Mouse (Mus musculus) liver, adult 2 months (tissue): ENCODE measurements around the gene Chpt1. TPM values are rescaled to one million over a fixed set of nuclear protein-coding genes. Genes with fewer than 3 reads are reported as not detected.

Experiments
- DNase-seq: peaks from one replicate; pipeline ENCODE4 v3.0.0-alpha.2; 2011; ENCODE audit warnings: low read depth, low spot score; ENCODE audit errors: extremely low read depth
- H3K27ac ChIP-seq: fragments of 200-500 bp; replicated peaks from 2 replicates; pipeline ENCODE4 v1.5.1; 2012; ENCODE audit warnings: low read depth, mild to moderate bottlenecking, control low read depth, inconsistent platforms, low read length; ENCODE audit not compliant: insufficient read depth
- H3K27me3 ChIP-seq: fragments of 200-500 bp; 2 replicates; pipeline ENCODE4 v1.6.1; 2012; ENCODE audit warnings: mild to moderate bottlenecking, moderate library complexity, low read length, inconsistent platforms; ENCODE audit not compliant: control insufficient read depth, insufficient read depth
- H3K36me3 ChIP-seq: fragments of 200-500 bp; 2 replicates; pipeline ENCODE4 v1.6.1; 2012; ENCODE audit warnings: low read length, inconsistent platforms; ENCODE audit not compliant: control insufficient read depth, insufficient read depth
- H3K4me1 ChIP-seq: fragments of 200-500 bp; 2 replicates; pipeline ENCODE4 v1.6.1; 2011; ENCODE audit warnings: low read length; ENCODE audit not compliant: control insufficient read depth, insufficient read depth
- H3K4me3 ChIP-seq: fragments of 200-500 bp; 2 replicates; pipeline ENCODE4 v1.5.1; 2011; ENCODE audit warnings: low read depth, mild to moderate bottlenecking, control low read depth, low read length, moderate library complexity; ENCODE audit not compliant: insufficient read depth
- H3K79me2 ChIP-seq: fragments of 200-500 bp; 2 replicates; pipeline ENCODE4 v1.6.1; 2012; ENCODE audit warnings: inconsistent platforms, mild to moderate bottlenecking, low read length, moderate library complexity; ENCODE audit not compliant: control insufficient read depth, insufficient read depth
- H3K9ac ChIP-seq: fragments of 200-500 bp; 2 replicates; pipeline ENCODE4 v1.6.1; 2012; ENCODE audit warnings: low read depth, mild to moderate bottlenecking, control low read depth, inconsistent platforms, low read length
- CTCF ChIP-seq: fragments of 200-500 bp; IDR thresholded peaks from 2 replicates; pipeline ENCODE4 v1.5.1; 2011; ENCODE audit warnings: low read depth, low read length, control low read depth
- POLR2A ChIP-seq: fragments of 200-500 bp; IDR thresholded peaks from 2 replicates; pipeline ENCODE4 v1.6.1; 2011; ENCODE audit warnings: low read length, control low read depth; ENCODE audit not compliant: insufficient read depth; ENCODE audit errors: extremely low read depth
- WGBS: fragments of 180-500 bp; shearing (Covaris S2); methylation state at CpG from one replicate; pipeline ENCODE4 v1.1.7; 2018; 5-methylcytosine and 5-hydroxymethylcytosine counted together
- polyA plus RNA-seq: library from polyadenylated mRNA; depleted of rRNA; stranded (reverse); fragments of >200 nt; gene quantifications from 2 replicates; pipeline ENCODE4 v1.2.3, GENCODE M21; 2012
- total RNA-seq: library from RNA; depleted of rRNA; stranded (reverse); fragments of >200 nt; gene quantifications from 2 replicates; pipeline ENCODE4 v1.2.3, GENCODE M21; 2014

Gene Chpt1
- total and polyA plus RNA-seq, 2 experiments = 59.0 to 137 TPM

GRCm38 (mm10) chr10:88426158-88426816, 77.6 kb downstream of the Chpt1 start:
- no peak overlapping the region for H3K4me3 ChIP-seq
- no peak for TF ChIP-seq POLR2A
- TF ChIP-seq CTCF = 0 out of 2 replicates have a peak, but pooled peaks have one; percentile 10
- 95% methylated on average over 2 of the region's 2 CpGs for WGBS
- no peaks in the 10 kb centered on the region for H3K4me1 ChIP-seq
- H3K79me2 ChIP-seq = no peaks in the 10 kb centered on the region
- H3K27me3 ChIP-seq = no peaks in the 10 kb centered on the region
- no peak overlapping the region for H3K9ac ChIP-seq
- H3K27ac ChIP-seq = no peak overlapping the region
- peaks cover 4% of the 10 kb centered on the region; the same call in 1 of the 2 replicates for H3K36me3 ChIP-seq
- DNase-seq = peak; percentile 61

- Histone ChIP-seq H3K27ac (no peak overlapping the region), H3K79me2 (no peaks in the 10 kb centered on the region), H3K36me3 (peaks cover 2% of the 10 kb centered on the region; the same call in 1 of the 2 replicates), H3K4me1 (no peaks in the 10 kb centered on the region), H3K9ac (no peak overlapping the region), H3K27me3 (no peaks in the 10 kb centered on the region), H3K4me3 (no peak overlapping the region)
- no peak for TF ChIP-seq POLR2A
- WGBS = 91% methylated on average over 19 of the region's 19 CpGs
- DNase-seq = peak; percentile 12
Observed at GRCm38 (mm10) chr10:88420655-88421435, 83.0 kb downstream of the Chpt1 start.

- no peak for TF ChIP-seq CTCF
- TF ChIP-seq POLR2A = no peak
- H3K79me2 ChIP-seq = no peaks in the 10 kb centered on the region
- H3K27ac ChIP-seq = no peak overlapping the region
- no peak overlapping the region for H3K4me3 ChIP-seq
- 83% methylated on average over 11 of the region's 11 CpGs for WGBS
- no peak overlapping the region for H3K9ac ChIP-seq
- no peak for DNase-seq
- peaks cover 2% of the 10 kb centered on the region; the same call in 1 of the 2 replicates for H3K36me3 ChIP-seq
- H3K27me3 ChIP-seq = no peaks in the 10 kb centered on the region
- H3K4me1 ChIP-seq = no peaks in the 10 kb centered on the region
Observed at GRCm38 (mm10) chr10:88420141-88420541, 83.7 kb downstream of the Chpt1 start.

- WGBS = 85% methylated on average over 5 of the region's 5 CpGs
- Histone ChIP-seq H3K27ac (no peak overlapping the region), H3K79me2 (no peaks in the 10 kb centered on the region), H3K9ac (no peak overlapping the region), H3K4me1 (no peaks in the 10 kb centered on the region), H3K27me3 (no peaks in the 10 kb centered on the region), H3K36me3 (no peaks in the 10 kb centered on the region; the same call in 1 of the 2 replicates), H3K4me3 (no peak overlapping the region)
- TF ChIP-seq POLR2A = no peak
- peak; percentile 11 for DNase-seq
Observed at GRCm38 (mm10) chr10:88417686-88418085, 86.2 kb downstream of the Chpt1 start.

GRCm38 (mm10) chr10:88412290-88412995, 91.4 kb downstream of the Chpt1 start:
- TF ChIP-seq POLR2A = no peak
- TF ChIP-seq CTCF = no peak
- H3K4me1 ChIP-seq = no peaks in the 10 kb centered on the region
- no peaks in the 10 kb centered on the region; the same call in 1 of the 2 replicates for H3K36me3 ChIP-seq
- DNase-seq = no peak
- no peak overlapping the region for H3K4me3 ChIP-seq
- H3K79me2 ChIP-seq = no peaks in the 10 kb centered on the region
- no peak overlapping the region for H3K9ac ChIP-seq
- 93% methylated on average over 17 of the region's 17 CpGs for WGBS
- H3K27ac ChIP-seq = no peak overlapping the region
- no peaks in the 10 kb centered on the region for H3K27me3 ChIP-seq
